Mouse (Mus musculus) neural tube, embryonic 13.5 days (tissue): ENCODE data around the gene B4galt3. TPM values are rescaled to one million over a fixed set of nuclear protein-coding genes. Genes with fewer than 3 reads are reported as not detected.
"Not testable (repeated sequence)": the region's sequence is repeated elsewhere in the genome, so short reads cannot be mapped to it uniquely, and the experiment has no call there.

Experiments used
- ATAC-seq: fragments of 200-750 bp; cut with Nextera tagmentation; 2 replicates; pipeline ENCODE4 v1.8.0; 2017; ENCODE audit warnings: low read depth, mild to moderate bottlenecking, moderate TSS enrichment, moderate library complexity
- H3K27ac ChIP-seq: fragments of 300-500 bp; sonication (generic); replicated peaks from 2 replicates; pipeline ENCODE4 v1.5.1; 2015; ENCODE audit warnings: moderate library complexity, mild to moderate bottlenecking, inconsistent platforms
- H3K27me3 ChIP-seq: fragments of 300-500 bp; sonication (generic); 2 replicates; pipeline ENCODE4 v1.6.1; 2015; ENCODE audit warnings: mild to moderate bottlenecking, inconsistent platforms
- H3K36me3 ChIP-seq: fragments of 300-500 bp; sonication (generic); 2 replicates; pipeline ENCODE4 v1.6.1; 2015; ENCODE audit warnings: mild to moderate bottlenecking, inconsistent platforms
- H3K4me1 ChIP-seq: fragments of 300-500 bp; sonication (generic); replicated peaks from 2 replicates; pipeline ENCODE4 v1.6.1; 2015; ENCODE audit warnings: inconsistent platforms
- H3K4me2 ChIP-seq: fragments of 300-500 bp; sonication (generic); 2 replicates; pipeline ENCODE4 v1.6.1; 2015; ENCODE audit warnings: inconsistent platforms, mild to moderate bottlenecking, moderate library complexity
- H3K4me3 ChIP-seq: fragments of 300-500 bp; sonication (generic); 2 replicates; pipeline ENCODE4 v1.5.1; 2015; ENCODE audit warnings: mild to moderate bottlenecking, inconsistent platforms
- H3K9ac ChIP-seq: fragments of 300-500 bp; sonication (generic); 2 replicates; pipeline ENCODE4 v1.6.1; 2015; ENCODE audit warnings: moderate library complexity, mild to moderate bottlenecking, inconsistent platforms
- H3K9me3 ChIP-seq: fragments of 300-500 bp; sonication (generic); 2 replicates; pipeline ENCODE4 v1.6.1; 2016; ENCODE audit warnings: inconsistent platforms
- WGBS: fragments of 180-500 bp; shearing (Covaris S2); methylation state at CpG from one replicate; pipeline ENCODE4 v1.1.7; 2015; 5-methylcytosine and 5-hydroxymethylcytosine counted together
- polyA plus RNA-seq: library from polyadenylated mRNA; unstranded; fragments of >200 nt; fragmentation: Nextera tagmentation; extraction: Ambion mirVana; gene quantifications from 2 replicates; pipeline ENCODE4 v1.2.1, GENCODE M21; 2015

B4galt3 gene
- polyA plus RNA-seq, 1 experiment from 2014 or later, result 97.8 TPM

- Histone ChIP-seq H3K36me3 (no peaks in the 10 kb centered on the region), H3K4me3 (no peak overlapping the region), H3K9ac (no peak overlapping the region), H3K9me3 (no peaks in the 10 kb centered on the region), H3K4me1 (peaks cover 12% of the 10 kb centered on the region), H3K27me3 (peaks cover 39% of the 10 kb centered on the region), H3K4me2 (no peak overlapping the region), H3K27ac (no peak overlapping the region)
- no peak for ATAC-seq
- 75% methylated on average over 3 of the region's 3 CpGs for WGBS
Observed at GRCm38 (mm10) chr1:171298226-171298625, 28.1 kb downstream of the B4galt3 start.

- not testable (repeated sequence) for H3K4me2 ChIP-seq, H3K4me3 ChIP-seq, H3K27ac ChIP-seq, H3K36me3 ChIP-seq, H3K9ac ChIP-seq, H3K27me3 ChIP-seq, ATAC-seq, H3K4me1 ChIP-seq, H3K9me3 ChIP-seq
- WGBS, result 73% methylated on average over 5 of the region's 5 CpGs
Observed at GRCm38 (mm10) chr1:171306157-171306556, 36.0 kb downstream of the B4galt3 start.

GRCm38 (mm10) chr1:171309321-171309720 is 39.2 kb downstream of the B4galt3 start:
- H3K4me1 ChIP-seq, result no peaks in the 10 kb centered on the region
- no peak overlapping the region for H3K27ac ChIP-seq
- ATAC-seq, result no peak
- WGBS, result 73% methylated on average over 2 of the region's 2 CpGs
- H3K36me3 ChIP-seq, result no peaks in the 10 kb centered on the region
- no peak overlapping the region for H3K4me2 ChIP-seq
- no peak overlapping the region for H3K9ac ChIP-seq
- no peak overlapping the region for H3K4me3 ChIP-seq
- no peaks in the 10 kb centered on the region for H3K9me3 ChIP-seq
- H3K27me3 ChIP-seq, result no peaks in the 10 kb centered on the region

- H3K9ac ChIP-seq, result no peak overlapping the region
- no peak overlapping the region for H3K27ac ChIP-seq
- H3K4me3 ChIP-seq, result no peak overlapping the region
- H3K27me3 ChIP-seq, result no peaks in the 10 kb centered on the region
- no peaks in the 10 kb centered on the region for H3K4me1 ChIP-seq
- WGBS, result 17% methylated on average over 7 of the region's 7 CpGs
- no peak overlapping the region for H3K4me2 ChIP-seq
- no peaks in the 10 kb centered on the region for H3K9me3 ChIP-seq
- no peak for ATAC-seq
- no peaks in the 10 kb centered on the region for H3K36me3 ChIP-seq
Observed at GRCm38 (mm10) chr1:171319748-171320147, 49.6 kb downstream of the B4galt3 start.

GRCm38 (mm10) chr1:171320151-171320550 is 50.0 kb downstream of the B4galt3 start:
- H3K27me3 ChIP-seq, result no peaks in the 10 kb centered on the region
- no peak overlapping the region for H3K4me2 ChIP-seq
- WGBS, result 9% methylated on average over 5 of the region's 5 CpGs
- H3K4me3 ChIP-seq, result no peak overlapping the region
- no peaks in the 10 kb centered on the region for H3K36me3 ChIP-seq
- no peaks in the 10 kb centered on the region for H3K4me1 ChIP-seq
- H3K27ac ChIP-seq, result no peak overlapping the region
- H3K9me3 ChIP-seq, result no peaks in the 10 kb centered on the region
- no peak overlapping the region for H3K9ac ChIP-seq
- ATAC-seq, result no peak

DNA sequence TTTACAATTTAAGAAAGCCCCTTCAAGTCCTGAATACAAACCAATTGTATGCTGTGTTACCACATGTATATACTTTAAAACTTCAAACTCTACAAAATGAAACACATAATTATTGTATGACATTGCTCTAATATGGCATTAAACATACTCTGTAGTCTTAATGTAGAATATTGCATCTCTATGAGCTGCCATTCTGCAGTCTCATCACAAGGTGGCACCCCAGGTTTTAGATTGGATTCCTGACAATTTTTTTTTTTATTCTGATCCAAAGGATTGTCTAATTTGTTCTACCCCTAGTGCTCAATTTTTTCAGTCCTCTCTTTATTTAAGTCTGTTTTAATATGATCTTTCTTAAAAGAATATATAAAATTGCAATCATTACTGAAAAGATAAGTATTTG is 51.3 kb downstream of the B4galt3 start:
- no peak for ATAC-seq
- no peak overlapping the region for H3K4me3 ChIP-seq
- H3K36me3 ChIP-seq, result no peaks in the 10 kb centered on the region
- peaks cover 10% of the 10 kb centered on the region for H3K4me1 ChIP-seq
- no peak overlapping the region for H3K27ac ChIP-seq
- H3K9me3 ChIP-seq, result no peaks in the 10 kb centered on the region
- no peak overlapping the region for H3K4me2 ChIP-seq
- no peak overlapping the region for H3K9ac ChIP-seq
- H3K27me3 ChIP-seq, result no peaks in the 10 kb centered on the region

DNA sequence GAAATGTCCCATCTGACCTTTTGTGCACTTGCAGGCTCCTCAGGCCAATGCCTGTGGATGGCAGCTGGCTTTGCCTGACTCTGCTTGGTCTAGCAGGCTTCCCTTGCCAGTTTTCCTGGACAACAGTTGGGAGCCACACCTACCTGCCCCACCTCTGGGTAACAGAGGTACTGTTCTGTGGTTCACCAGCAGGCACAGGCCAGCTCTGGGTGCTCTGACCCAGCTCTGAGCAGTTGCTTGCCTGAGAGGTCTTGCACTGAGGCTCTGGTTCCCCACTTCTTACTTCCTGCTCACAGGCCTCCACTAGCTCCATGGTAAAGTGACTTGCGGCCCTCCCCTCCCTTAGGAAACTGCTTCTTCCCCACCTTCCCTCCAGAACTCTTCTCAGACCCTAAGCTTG is 51.9 kb downstream of the B4galt3 start:
- H3K9ac ChIP-seq, result no peak overlapping the region
- H3K36me3 ChIP-seq, result no peaks in the 10 kb centered on the region
- no peaks in the 10 kb centered on the region for H3K9me3 ChIP-seq
- H3K4me1 ChIP-seq, result peaks cover 16% of the 10 kb centered on the region
- H3K4me2 ChIP-seq, result no peak overlapping the region
- no peak overlapping the region for H3K27ac ChIP-seq
- peak; percentile 45; the same call in 1 of the 2 replicates for ATAC-seq
- WGBS, result 79% methylated on average over 1 of the region's 1 CpGs
- no peaks in the 10 kb centered on the region for H3K27me3 ChIP-seq
- no peak overlapping the region for H3K4me3 ChIP-seq

GRCm38 (mm10) chr1:171325571-171325970 is 55.4 kb downstream of the B4galt3 start:
- Histone ChIP-seq H3K4me1 (peaks cover 37% of the 10 kb centered on the region), H3K36me3 (no peaks in the 10 kb centered on the region), H3K9me3 (no peaks in the 10 kb centered on the region), H3K27me3 (no peaks in the 10 kb centered on the region), H3K4me2 (no peak overlapping the region), H3K9ac (no peak overlapping the region), H3K27ac (no peak overlapping the region), H3K4me3 (no peak overlapping the region)
- ATAC-seq, result no peak
- WGBS, result 85% methylated on average over 2 of the region's 2 CpGs

Other genes with a start within 250 kb of the B4galt3 start
- 9.0 and 10.9 TPM in 2 replicates for gene Fcgr3, start 205.4 kb upstream of the B4galt3 start, polyA plus RNA-seq
- 2.8 and 2.9 TPM in 2 replicates for gene Cfap126, start 156.4 kb upstream of the B4galt3 start, polyA plus RNA-seq
- 278 and 279 TPM in 2 replicates for gene Sdhc, start 119.7 kb upstream of the B4galt3 start, polyA plus RNA-seq
- 20.7 and 25.7 TPM in 2 replicates for gene Mpz, start 119.6 kb upstream of the B4galt3 start, polyA plus RNA-seq
- 13.9 and 18.4 TPM in 2 replicates for gene Pcp4l1, start 74.1 kb upstream of the B4galt3 start, polyA plus RNA-seq
- gene Nr1i3, start 56.4 kb upstream of the B4galt3 start, polyA plus RNA-seq, result 0.22 and 0.25 TPM in 2 replicates
- gene Tomm40l, start 47.8 kb upstream of the B4galt3 start, polyA plus RNA-seq, result 32.6 and 42.6 TPM in 2 replicates
- gene Apoa2, start 45.3 kb upstream of the B4galt3 start, polyA plus RNA-seq, result 4.1 and 6.8 TPM in 2 replicates
- gene Fcer1g, start 36.0 kb upstream of the B4galt3 start, polyA plus RNA-seq, result 38.6 and 38.7 TPM in 2 replicates
- gene Adamts4, start 19.9 kb upstream of the B4galt3 start, polyA plus RNA-seq, result 3.0 and 4.3 TPM in 2 replicates
- 257 and 263 TPM in 2 replicates for gene Ndufs2, start 18.9 kb upstream of the B4galt3 start, polyA plus RNA-seq
- gene Ppox, start 10.9 kb downstream of the B4galt3 start, polyA plus RNA-seq, result 43.1 and 47.2 TPM in 2 replicates
- 89.3 and 97.3 TPM in 2 replicates for gene Usp21, start 17.7 kb downstream of the B4galt3 start, polyA plus RNA-seq
- 124 and 132 TPM in 2 replicates for gene Ufc1, start 24.7 kb downstream of the B4galt3 start, polyA plus RNA-seq
- gene Dedd, start 58.8 kb downstream of the B4galt3 start, polyA plus RNA-seq, result 47.4 and 52.7 TPM in 2 replicates
- gene Nit1, start 75.3 kb downstream of the B4galt3 start, polyA plus RNA-seq, result 51.9 and 52.1 TPM in 2 replicates
- 152 and 159 TPM in 2 replicates for gene Pfdn2, start 75.3 kb downstream of the B4galt3 start, polyA plus RNA-seq
- 3.3 and 4.0 TPM in 2 replicates for gene Klhdc9, start 90.5 kb downstream of the B4galt3 start, polyA plus RNA-seq
- 2.1 TPM in 2 replicates for gene Nectin4, start 99.8 kb downstream of the B4galt3 start, polyA plus RNA-seq
- gene Arhgap30, start 118.6 kb downstream of the B4galt3 start, polyA plus RNA-seq, result 1.2 TPM in 2 replicates
- gene Usf1, start 141.0 kb downstream of the B4galt3 start, polyA plus RNA-seq, result 183 and 188 TPM in 2 replicates
- 7.8 and 8.5 TPM in 2 replicates for gene Tstd1, start 148.5 kb downstream of the B4galt3 start, polyA plus RNA-seq
- gene F11r, start 167.2 kb downstream of the B4galt3 start, polyA plus RNA-seq, result 14.7 and 15.1 TPM in 2 replicates
- gene Alyref2, start 233.2 kb downstream of the B4galt3 start, polyA plus RNA-seq, result 28.5 and 28.6 TPM in 2 replicates